Mouse (Mus musculus) heart, embryonic 14.5 days (tissue): ENCODE measurements around the gene Pkhd1. TPM values are rescaled to one million over a fixed set of nuclear protein-coding genes. Genes with fewer than 3 reads are reported as not detected.

Source experiments
- ATAC-seq: fragments of 200-750 bp; cut with Nextera tagmentation; 2 replicates; pipeline ENCODE4 v1.8.0; 2017; ENCODE audit warnings: low read depth, moderate TSS enrichment; ENCODE audit not compliant: insufficient number of reproducible peaks, insufficient read depth, low FRiP score
- H3K27ac ChIP-seq, 2 experiments: fragments of 200-500 bp in 1 of 2; fragments of 300-500 bp in 1 of 2; sonication (generic) in 1 of 2; replicated peaks in 1 of 2; 2 replicates each; pipeline ENCODE4 v1.5.1; 2012 to 2014; ENCODE audit warnings: low read depth in 2 of 2, low read length in 2 of 2, control low read depth in 1 of 2, mild to moderate bottlenecking in 1 of 2, mixed read lengths in 1 of 2; ENCODE audit not compliant: control insufficient read depth in 1 of 2, insufficient read depth in 1 of 2
- H3K27me3 ChIP-seq: fragments of 300-500 bp; sonication (generic); 2 replicates; pipeline ENCODE4 v1.6.1; 2014; ENCODE audit warnings: mild to moderate bottlenecking, low read length, control low read depth; ENCODE audit not compliant: control insufficient read depth, insufficient read depth
- H3K36me3 ChIP-seq: fragments of 300-500 bp; sonication (generic); 2 replicates; pipeline ENCODE4 v1.6.1; 2014; ENCODE audit warnings: mild to moderate bottlenecking, control low read depth, low read length, mixed read lengths; ENCODE audit not compliant: control insufficient read depth, insufficient read depth
- H3K4me1 ChIP-seq, 2 experiments: fragments of 200-500 bp in 1 of 2; fragments of 300-500 bp in 1 of 2; sonication (generic) in 1 of 2; 2 replicates each; pipeline ENCODE4 v1.6.1; 2012 to 2014; ENCODE audit warnings: low read length in 2 of 2, control low read depth in 1 of 2, mixed read lengths in 1 of 2; ENCODE audit not compliant: control insufficient read depth in 2 of 2, insufficient read depth in 2 of 2
- H3K4me2 ChIP-seq: fragments of 300-500 bp; sonication (generic); 2 replicates; pipeline ENCODE4 v1.6.1; 2014; ENCODE audit warnings: mild to moderate bottlenecking, low read length
- H3K4me3 ChIP-seq, 2 experiments: fragments of 200-500 bp in 1 of 2; fragments of 300-500 bp in 1 of 2; sonication (generic) in 1 of 2; 2 replicates each; pipeline ENCODE4 v1.5.1; 2012 to 2014; ENCODE audit warnings: low read length in 2 of 2, mild to moderate bottlenecking in 2 of 2, control low read depth in 1 of 2, low read depth in 1 of 2, moderate library complexity in 1 of 2; ENCODE audit not compliant: control insufficient read depth in 1 of 2, insufficient read depth in 1 of 2
- H3K9ac ChIP-seq: fragments of 300-500 bp; sonication (generic); 2 replicates; pipeline ENCODE4 v1.6.1; 2014; ENCODE audit warnings: mild to moderate bottlenecking, low read length
- H3K9me3 ChIP-seq: fragments of 300-500 bp; sonication (generic); 2 replicates; pipeline ENCODE4 v1.6.1; 2016; ENCODE audit warnings: low read length, control low read depth; ENCODE audit not compliant: control insufficient read depth
- WGBS: fragments of 180-500 bp; shearing (Covaris S2); extraction: QIAGEN DNeasy Blood & Tissue Kit; methylation state at CpG from one replicate; pipeline ENCODE4 v1.1.7; 2014; 5-methylcytosine and 5-hydroxymethylcytosine counted together
- polyA plus RNA-seq: library from polyadenylated mRNA; unstranded; fragments of >200 nt; fragmentation: Nextera tagmentation; extraction: Ambion mirVana; gene quantifications from 2 replicates; pipeline ENCODE4 v1.2.1, GENCODE M21; 2014

The Pkhd1 gene
- polyA plus RNA-seq, 1 experiment from 2014 or later = not detected

DNA sequence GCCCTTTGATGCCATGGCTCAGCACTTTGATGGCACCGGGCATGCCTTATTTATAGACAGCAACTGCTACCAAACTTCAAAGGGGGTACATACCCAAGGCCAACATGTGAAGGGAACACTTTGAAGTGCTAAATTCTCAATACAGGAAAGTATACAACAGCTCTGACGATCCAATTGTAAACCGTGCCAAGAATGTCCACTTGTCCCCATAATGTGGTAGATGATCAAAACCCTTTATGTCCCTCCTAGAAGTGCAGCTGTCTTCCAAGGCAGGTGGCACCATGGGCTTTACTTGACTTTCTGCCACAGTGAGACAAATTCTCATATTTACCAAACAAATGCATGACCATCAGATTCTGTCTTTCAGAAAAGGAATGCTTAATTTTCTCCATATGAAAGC, 6.7 kb upstream of the Pkhd1 start:
- H3K4me1 ChIP-seq = no peaks in the 10 kb centered on the region; a peak in 1 of 4 replicates
- no peak overlapping the region for H3K27ac ChIP-seq
- no peaks in the 10 kb centered on the region for H3K36me3 ChIP-seq
- H3K4me2 ChIP-seq = no peak overlapping the region
- WGBS = 78% methylated on average over 3 of the region's 3 CpGs
- no peaks in the 10 kb centered on the region for H3K27me3 ChIP-seq
- H3K9ac ChIP-seq = no peak overlapping the region
- no peak overlapping the region for H3K4me3 ChIP-seq
- no peaks in the 10 kb centered on the region for H3K9me3 ChIP-seq
- no peak for ATAC-seq

DNA sequence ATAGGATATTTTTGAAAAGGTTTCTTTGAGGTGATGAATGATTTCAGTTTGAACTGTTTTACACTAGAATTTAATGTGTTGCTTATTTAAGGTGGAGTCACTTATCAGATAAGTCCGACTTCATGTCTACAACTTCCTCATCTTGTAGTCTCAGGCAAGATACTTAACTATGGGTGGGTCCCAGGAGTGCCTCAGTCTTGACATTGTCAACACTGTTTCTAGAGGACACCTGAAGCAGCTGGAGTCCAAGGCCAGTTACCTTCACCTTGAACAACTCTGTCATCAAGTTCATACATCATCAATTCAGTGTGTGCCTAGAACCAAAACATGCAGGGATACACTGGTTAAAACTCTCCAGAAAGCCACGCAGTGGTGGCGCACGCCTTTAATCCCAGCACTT, 5.5 kb upstream of the Pkhd1 start:
- H3K4me3 ChIP-seq = no peak overlapping the region
- no peaks in the 10 kb centered on the region for H3K27me3 ChIP-seq
- H3K4me1 ChIP-seq = peaks cover 0 to 2% of the 10 kb centered on the region in 2 experiments; a peak in 2 of 4 replicates
- no peak overlapping the region for H3K4me2 ChIP-seq
- H3K9ac ChIP-seq = no peak overlapping the region
- no peaks in the 10 kb centered on the region for H3K9me3 ChIP-seq
- no peaks in the 10 kb centered on the region for H3K36me3 ChIP-seq
- 77% methylated on average over 4 of the region's 4 CpGs for WGBS
- no peak for ATAC-seq
- H3K27ac ChIP-seq = no peak overlapping the region

DNA sequence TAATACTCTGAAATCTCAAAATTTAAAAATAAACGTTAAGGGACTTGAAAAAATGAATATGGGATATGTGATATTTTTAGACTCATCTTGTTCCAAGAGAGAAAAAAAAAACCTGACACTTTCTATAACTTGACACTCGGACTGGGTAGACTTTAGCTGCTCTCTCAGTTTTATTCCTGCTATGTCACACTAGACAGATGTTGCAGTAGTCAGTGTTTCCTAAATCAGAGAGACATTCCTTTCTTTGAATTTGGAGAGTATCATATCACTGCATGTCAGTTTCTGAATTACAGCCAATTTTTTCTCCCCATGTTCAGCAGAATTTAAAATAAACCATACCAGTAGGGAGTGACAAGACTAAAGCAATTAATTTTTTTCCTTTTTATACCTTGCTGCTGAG, 2.7 kb upstream of the Pkhd1 start:
- Histone ChIP-seq H3K36me3 (no peaks in the 10 kb centered on the region), H3K4me2 (no peak overlapping the region), H3K27me3 (no peaks in the 10 kb centered on the region), H3K4me1 (peaks cover 0 to 2% of the 10 kb centered on the region in 2 experiments; a peak in 2 of 4 replicates), H3K27ac (no peak overlapping the region), H3K9me3 (no peaks in the 10 kb centered on the region), H3K9ac (no peak overlapping the region), H3K4me3 (no peak overlapping the region)
- no peak for ATAC-seq
- WGBS = 37% methylated on average over 2 of the region's 2 CpGs

DNA sequence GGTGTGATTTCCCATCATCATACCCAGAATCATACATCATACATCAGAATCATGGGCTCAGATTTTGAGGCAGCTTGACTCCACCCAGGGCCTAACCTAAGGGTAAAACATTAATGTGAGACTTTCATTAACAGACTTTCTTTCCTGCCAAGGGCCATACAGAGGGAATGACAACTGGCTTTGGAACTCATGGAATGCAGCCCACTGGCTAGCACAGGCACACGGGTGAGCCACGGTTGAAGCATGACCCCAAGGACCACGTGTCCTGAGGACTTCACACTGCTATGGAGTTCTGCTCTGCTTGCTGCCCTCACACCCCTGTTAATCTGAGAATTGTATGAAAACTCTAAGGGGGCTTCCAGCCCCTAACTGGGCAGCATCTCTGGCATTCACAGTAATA, 1.5 kb upstream of the Pkhd1 start:
- Histone ChIP-seq H3K27ac (no peak overlapping the region), H3K27me3 (no peaks in the 10 kb centered on the region), H3K9ac (no peak overlapping the region), H3K4me3 (no peak overlapping the region), H3K4me1 (peaks cover 0 to 2% of the 10 kb centered on the region in 2 experiments; a peak in 2 of 4 replicates), H3K9me3 (no peaks in the 10 kb centered on the region), H3K4me2 (no peak overlapping the region), H3K36me3 (no peaks in the 10 kb centered on the region)
- WGBS = 25% methylated on average over 3 of the region's 3 CpGs
- ATAC-seq = no peak

DNA sequence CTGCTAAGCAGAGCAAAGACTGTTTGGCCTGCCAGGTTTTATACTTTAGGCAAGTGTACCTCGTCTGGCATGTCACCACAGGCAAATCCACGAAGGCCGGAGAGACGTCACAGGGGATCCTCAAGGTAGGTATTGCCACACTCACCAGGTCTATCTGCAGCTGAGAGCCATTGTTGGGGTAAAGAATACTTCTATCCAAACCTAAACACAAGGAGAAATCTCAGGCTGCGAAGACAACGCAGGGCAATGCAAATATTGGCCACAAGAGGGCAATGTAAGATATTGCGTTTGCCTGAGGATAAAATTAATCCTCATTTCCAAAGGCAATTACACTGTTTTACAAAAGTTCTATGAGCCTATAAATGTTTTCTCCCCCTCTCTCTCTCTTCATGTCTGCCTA, 5.2 kb downstream of the Pkhd1 start:
- H3K9me3 ChIP-seq = no peaks in the 10 kb centered on the region
- H3K27me3 ChIP-seq = peaks cover 3% of the 10 kb centered on the region; the same call in 1 of the 2 replicates
- no peak overlapping the region for H3K4me2 ChIP-seq
- no peak overlapping the region for H3K9ac ChIP-seq
- H3K36me3 ChIP-seq = no peaks in the 10 kb centered on the region
- H3K27ac ChIP-seq = no peak overlapping the region
- H3K4me1 ChIP-seq = no peaks in the 10 kb centered on the region
- H3K4me3 ChIP-seq = no peak overlapping the region
- no peak for ATAC-seq
- WGBS = 28% methylated on average over 7 of the region's 7 CpGs

DNA sequence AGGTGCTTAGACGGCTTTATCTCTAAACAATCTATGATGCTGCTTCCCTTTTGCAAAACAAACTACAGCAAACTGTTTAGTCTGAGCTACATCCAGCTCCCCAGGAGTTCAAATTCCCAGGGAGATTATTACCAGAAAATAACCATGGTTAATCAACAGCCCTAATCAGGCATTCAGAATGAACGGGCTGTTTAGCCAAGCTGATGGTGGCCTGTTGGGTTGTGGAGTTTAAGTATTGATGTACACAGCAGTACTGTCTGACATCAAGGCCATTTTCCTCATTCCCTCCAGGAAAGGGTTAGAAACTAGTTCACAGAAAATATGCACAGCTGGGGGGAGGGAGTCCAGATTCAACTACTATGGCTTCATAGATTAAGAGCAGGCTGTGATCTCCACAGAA, 12.4 kb downstream of the Pkhd1 start:
- no peak overlapping the region for H3K4me2 ChIP-seq
- H3K27me3 ChIP-seq = no peaks in the 10 kb centered on the region
- H3K27ac ChIP-seq = no peak overlapping the region
- H3K9ac ChIP-seq = no peak overlapping the region
- no peak for ATAC-seq
- H3K4me3 ChIP-seq = no peak overlapping the region
- H3K36me3 ChIP-seq = no peaks in the 10 kb centered on the region
- H3K9me3 ChIP-seq = no peaks in the 10 kb centered on the region
- H3K4me1 ChIP-seq = no peaks in the 10 kb centered on the region
- 70% methylated on average over 2 of the region's 2 CpGs for WGBS

DNA sequence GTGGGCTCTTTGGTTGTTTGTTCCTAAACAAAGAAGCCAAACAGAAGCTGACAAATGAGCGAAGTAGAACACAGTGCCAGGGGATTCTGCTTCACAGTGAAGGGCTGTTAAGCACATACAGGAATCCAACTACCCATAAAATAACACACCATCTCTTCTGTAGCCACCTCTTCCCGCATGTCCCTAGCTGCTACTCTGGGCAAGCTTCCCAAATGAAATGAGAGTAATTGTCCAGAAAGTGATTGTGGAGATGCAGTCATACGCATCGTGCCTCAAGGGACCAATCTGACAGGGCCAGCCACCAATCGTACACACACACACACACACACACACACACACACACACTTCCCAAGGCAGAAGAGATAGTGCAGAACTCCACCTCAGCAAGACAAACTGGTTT, 27.4 kb downstream of the Pkhd1 start:
- no peak for ATAC-seq
- Histone ChIP-seq H3K4me2 (no peak overlapping the region), H3K4me1 (no peaks in the 10 kb centered on the region), H3K9ac (no peak overlapping the region), H3K36me3 (no peaks in the 10 kb centered on the region), H3K4me3 (no peak overlapping the region), H3K27me3 (no peaks in the 10 kb centered on the region), H3K9me3 (no peaks in the 10 kb centered on the region), H3K27ac (no peak overlapping the region)
- WGBS = 68% methylated on average over 5 of the region's 5 CpGs

DNA sequence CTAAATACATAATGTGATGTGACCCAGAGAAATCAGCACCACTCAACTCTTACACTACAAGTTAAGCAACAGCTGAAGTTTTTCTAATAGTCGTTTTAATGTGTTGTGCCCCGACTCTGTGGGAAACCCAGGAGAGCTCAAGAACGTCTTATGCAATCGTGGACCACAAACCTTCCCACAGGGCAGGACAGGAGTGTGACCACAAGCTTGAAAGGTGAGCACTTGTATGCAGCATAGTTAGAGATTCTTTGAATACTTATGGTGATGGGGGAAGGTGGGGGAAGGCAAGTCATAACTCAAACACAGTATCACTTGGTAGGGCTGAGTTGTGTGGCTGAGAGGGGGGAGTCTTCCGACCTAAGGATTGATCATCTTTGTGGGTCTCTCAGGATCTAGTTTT, 46.4 kb downstream of the Pkhd1 start:
- Histone ChIP-seq H3K36me3 (no peaks in the 10 kb centered on the region), H3K4me1 (no peaks in the 10 kb centered on the region), H3K4me2 (no peak overlapping the region), H3K27me3 (no peaks in the 10 kb centered on the region), H3K27ac (no peak overlapping the region), H3K9ac (no peak overlapping the region), H3K4me3 (no peak overlapping the region), H3K9me3 (no peaks in the 10 kb centered on the region)
- no peak for ATAC-seq
- 73% methylated on average over 5 of the region's 5 CpGs for WGBS
